Mouse (Mus musculus) fat pad, adult 2 months (tissue): ENCODE measurements at regions not wholly inside any gene's neighbourhood (a gene's known extent, or its start where the extent isn't known, plus 50 kb on each side); places are given as distances from the start of the nearest gene placed in this dataset.
A peak's percentile ranks its signal among the peaks of the same experiment; 100 is the strongest.

Experiments used
- DNase-seq: peaks from one replicate; pipeline ENCODE4 v3.0.0-alpha.2; 2011; ENCODE audit warnings: low read depth, low spot score; ENCODE audit errors: extremely low read depth

DNA sequence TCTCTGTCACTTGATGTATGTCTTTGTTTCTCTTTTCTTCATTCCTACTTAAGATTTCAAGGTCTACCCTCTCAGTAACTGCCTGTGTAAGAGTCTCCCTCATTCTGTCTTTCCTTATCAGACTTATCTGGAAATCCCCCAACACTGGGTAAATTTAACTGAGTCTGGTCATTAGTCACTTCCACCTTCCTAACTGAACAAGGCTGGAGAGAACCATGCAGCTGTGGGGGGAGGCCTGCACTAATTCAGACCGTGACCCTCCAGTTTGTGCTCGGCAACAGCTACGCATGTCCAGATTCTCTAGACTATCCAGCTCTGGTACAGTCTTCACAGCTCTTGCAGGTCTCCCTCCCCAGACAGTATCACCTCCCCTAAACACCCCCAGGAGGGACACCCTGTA lies 103.3 kb downstream of the Prox1 start:
- no peak for DNase-seq

- DNase-seq, result no peak
Observed at GRCm38 (mm10) chr1:190066426-190066825, 104.1 kb downstream of the Prox1 start.

DNA sequence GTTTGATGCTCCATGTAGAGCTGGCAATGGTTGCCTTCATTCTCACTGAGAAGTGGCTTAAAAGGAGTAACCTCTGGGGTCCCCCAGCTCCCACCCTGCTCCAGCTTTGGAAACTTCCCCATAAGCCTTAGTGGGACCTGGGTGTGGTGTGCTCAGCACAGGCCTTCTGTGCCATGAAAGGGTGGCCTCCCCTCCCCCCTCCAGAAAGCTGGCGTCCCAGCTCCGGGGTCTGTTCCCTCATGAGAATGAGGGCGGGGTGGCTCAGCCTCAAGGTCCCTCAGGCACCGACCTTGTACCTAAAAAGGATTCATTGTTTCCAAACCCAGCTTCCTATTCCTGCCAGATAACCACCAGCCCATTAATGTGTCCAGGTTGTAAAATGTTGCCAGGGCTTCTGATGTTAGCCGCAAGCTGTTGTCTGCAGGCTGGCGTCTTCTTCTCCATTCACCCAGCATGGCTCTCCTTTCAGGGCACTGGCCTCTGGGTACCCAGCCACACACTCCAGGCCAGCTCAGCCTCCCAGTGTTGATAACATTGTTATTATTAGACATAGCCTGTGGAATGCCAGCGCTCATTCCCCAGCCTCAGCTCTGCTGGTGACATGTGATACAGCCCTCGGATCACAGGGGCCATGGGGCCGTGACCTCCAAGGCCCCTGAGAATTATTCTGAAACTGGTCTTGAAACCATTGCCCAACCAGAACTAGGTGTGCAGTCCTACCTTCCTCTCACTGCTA lies 108.8 kb downstream of the Prox1 start:
- DNase-seq, result no peak

DNA sequence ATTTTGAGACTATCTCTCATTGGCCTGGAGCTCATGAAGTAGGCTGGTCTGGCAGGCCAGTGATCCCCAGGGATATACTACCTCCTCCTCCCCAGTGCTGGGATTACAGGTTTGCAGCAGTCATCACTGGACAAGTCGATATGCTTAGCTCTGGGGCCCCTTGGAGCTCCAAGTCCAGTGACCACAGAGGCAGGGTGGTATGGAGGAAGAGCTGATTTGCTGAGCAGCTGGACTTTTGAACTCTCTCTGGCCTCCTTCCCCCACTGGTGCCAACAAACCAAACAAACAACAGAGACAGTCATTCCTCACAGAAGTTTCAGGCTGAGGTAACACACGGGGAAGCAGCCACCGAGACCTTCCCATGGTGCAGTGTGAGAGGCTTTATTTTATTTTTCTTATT lies 111.5 kb downstream of the Prox1 start:
- DNase-seq, result no peak

DNA sequence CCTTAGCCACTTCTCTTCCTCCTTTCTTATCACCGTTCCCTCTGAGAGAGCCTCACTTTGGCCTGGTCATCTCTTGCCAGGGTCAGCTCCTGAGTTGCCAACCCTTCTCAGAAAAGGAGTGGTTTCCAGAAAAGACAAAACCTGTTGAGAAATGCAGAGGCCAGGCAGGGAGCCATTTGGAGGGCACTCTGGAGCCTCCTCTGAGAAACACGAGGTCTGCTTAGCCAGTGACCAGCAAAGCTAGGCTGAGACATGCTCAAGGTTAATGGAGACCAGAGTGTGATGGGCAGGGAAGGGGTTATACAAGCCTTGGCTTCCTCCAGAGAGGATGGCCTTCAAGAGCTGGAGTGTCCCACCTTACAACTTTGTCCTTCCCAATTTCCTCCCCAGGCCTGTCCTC lies 113.6 kb downstream of the Prox1 start:
- no peak for DNase-seq

DNA sequence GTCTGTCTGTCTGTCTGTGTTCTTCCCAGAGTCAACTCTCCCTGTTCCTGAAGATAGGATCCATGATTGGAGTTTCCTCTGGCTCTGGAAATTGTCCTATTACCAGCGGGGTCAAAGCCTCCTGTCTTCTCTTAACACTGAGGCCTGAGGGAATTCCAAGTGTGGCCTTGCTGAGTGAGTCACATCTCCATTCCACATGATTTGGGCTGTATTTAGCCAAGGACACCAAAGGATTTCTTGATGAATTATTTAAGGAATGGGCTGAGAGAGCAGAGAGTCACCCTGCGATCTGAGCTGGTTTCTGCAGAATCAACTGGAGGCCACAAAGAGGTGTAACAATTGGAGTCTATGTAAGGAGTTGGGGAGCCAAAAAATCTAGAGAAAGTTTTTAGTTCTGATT lies 118.6 kb downstream of the Prox1 start:
- no peak for DNase-seq

DNA sequence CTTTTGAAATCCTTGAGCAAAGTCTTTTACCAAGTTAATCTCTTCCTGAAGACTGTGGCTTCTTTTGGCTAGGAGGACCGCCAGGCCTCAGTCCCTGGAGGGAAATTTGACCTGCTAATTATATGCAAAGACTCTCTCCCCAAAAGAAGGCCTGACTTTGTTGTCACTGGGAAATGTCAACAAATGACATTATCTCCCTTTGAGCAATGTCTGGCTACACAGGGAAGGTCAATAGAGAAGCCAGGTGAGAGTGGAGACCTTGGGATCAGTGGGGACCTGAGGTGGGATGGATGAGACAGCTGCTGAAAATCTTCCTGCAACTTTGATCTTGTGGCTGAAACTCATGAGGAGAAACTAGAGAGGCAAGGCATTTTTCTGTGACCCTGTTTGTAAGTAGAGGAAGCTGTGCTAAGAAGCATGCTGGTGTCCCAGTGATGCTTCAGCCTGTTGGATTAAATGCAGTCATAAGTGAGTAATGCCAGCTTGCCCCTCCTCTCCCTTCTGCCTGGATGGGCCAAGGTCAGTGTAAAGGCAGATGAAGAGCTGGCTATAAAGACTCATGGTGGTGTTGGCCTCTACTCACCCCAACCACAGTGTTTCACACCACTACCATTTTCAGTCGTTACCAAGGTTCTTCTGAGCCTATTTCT lies 121.9 kb downstream of the Prox1 start:
- DNase-seq, result no peak

GRCm38 (mm10) chr1:190047201-190047600 lies 123.3 kb downstream of the Prox1 start:
- peak; percentile 21 for DNase-seq

DNA sequence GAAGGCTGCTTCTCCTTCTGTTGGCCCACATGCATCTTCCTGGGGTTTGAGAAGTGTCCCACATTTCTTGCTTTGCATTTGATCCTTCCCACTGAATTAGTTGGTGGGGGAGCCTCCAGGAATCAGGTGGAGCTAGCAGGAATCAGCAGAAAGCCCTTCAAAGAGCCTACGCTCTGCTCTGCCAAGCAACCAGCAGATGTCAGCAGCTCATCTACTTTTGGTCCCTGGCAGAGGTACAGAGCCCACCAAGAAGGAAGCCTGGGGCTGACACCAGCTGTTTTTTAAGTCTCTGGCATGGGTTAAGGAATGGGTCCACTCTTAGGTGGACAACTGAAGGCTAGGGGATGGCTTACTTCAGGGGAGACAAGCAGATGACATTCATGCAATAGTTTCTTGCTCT lies 123.6 kb upstream of the Smyd2 start:
- no peak for DNase-seq

GRCm38 (mm10) chr1:190044036-190044435 lies 121.9 kb upstream of the Smyd2 start:
- no peak for DNase-seq

DNA sequence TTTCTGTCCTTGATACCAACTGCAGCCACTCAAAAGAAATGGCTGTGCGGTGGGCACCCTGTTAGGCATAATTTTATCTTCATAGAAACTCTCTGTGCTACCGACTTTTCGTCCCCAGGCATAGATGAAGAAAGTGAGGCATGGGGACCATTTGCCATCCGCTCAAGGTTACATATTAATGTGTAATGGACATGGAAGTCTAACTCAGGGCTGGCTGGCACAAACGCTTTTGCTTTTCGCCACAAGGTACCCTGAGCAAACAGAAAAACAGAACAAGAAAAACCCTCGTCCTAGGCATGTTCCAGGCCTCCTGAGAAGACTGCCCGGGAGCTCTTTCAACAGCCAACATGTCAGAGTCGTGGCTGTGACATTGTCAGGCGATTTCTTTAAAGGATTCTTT lies 121.0 kb upstream of the Smyd2 start:
- no peak for DNase-seq

DNA sequence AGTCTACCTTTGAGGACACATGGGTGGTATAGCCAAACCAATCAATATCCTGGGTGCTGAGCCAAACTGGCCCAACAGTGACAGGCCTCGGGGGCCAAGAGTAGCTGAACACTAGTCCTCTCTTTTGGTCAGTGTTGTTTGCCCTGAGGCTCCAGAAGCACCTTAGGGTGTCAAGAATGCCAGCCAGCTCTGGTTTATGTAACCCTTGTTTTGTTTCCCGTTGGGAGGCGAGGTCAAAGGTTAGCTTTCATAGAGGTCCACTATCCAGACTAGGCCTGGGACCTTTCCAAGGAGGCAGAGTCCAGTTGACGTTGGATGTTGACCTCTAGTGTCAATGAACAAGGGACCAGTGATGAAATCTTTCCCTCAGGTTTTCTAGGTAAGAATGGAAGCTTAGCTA lies 120.0 kb upstream of the Smyd2 start:
- DNase-seq, result no peak

- DNase-seq, result no peak
Observed at GRCm38 (mm10) chr1:190041096-190041706, 119.0 kb upstream of the Smyd2 start.

DNA sequence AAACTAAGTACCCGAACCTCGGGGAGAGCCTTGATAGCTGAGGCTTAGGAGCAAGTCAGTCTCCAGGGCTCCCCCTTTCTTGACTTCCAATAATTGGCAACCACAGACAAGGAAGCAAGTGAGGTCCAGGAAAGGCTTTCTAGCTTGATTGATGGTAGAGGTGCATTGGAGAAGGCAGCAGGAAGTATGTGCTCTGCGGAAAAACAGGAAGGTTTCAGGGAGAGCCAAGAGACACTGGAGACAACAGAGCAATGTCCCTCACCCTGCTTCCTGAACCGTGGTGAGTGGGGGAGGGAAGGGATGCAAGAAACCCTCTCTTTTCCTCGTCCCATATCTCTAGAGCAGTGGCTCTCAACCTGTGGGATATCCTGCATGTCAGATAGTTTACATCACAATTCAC lies 115.9 kb upstream of the Smyd2 start:
- no peak for DNase-seq

DNA sequence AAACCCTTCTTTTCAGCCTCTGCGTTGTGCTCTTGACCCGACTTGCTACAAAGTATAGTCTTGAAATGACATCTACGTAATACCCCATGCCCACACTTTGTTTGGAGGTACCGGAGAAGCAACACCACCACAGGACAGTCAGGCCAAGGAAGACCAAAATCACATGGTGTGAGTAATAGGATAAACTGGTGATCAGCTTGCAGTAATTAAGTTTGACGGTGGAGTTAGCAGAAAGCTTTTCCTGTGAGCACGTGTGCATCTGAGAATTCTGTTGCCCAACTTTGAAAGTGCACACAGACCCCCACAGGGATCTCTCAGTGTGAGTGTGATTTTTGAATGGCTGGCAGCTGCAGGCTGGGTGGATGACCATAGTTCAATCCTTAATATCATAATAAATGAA lies 114.6 kb upstream of the Smyd2 start:
- DNase-seq, result no peak

GRCm38 (mm10) chr1:190035935-190036334 lies 113.8 kb upstream of the Smyd2 start:
- no peak for DNase-seq

- no peak for DNase-seq
Observed at GRCm38 (mm10) chr1:190034091-190034490, 111.9 kb upstream of the Smyd2 start.

DNA sequence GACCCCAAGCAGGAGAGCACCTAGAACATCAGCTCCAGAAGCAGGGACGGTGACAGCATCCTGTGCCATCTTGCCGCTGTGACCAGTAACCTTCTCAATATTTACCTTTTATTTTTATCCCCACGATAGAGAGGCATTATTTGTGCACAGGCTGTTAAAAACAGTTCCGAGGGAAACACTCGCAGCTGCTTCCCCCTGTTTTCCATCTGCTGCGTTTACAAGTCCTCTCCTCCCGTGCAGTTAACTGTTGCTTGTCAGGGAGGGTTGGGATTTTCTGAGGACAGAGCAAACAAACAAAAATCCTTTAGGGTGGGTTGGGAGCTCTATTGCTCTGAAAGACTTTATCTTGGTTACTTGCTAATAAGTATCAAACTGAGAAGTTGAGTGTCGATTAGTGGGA lies 105.4 kb upstream of the Smyd2 start:
- no peak for DNase-seq

DNA sequence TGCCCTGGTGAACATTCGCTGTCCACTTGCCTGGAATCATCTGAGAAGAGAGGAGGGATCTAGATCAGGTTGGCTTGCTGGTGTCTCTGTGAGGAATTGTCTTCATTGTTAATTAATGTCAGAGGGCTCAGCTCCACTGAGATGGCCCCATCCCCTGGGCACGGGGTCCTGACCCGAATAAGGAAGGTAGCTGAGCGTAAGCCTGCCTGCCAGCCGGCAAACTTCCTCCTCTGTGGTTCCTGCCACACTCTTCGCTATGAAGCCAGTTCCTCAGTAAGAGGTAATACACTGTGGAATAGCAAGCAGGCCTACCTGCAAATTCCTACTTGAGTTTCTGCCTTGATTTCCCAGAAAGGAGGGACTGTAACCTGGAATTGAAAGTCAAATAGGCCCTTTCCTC lies 87.3 kb upstream of the Smyd2 start:
- DNase-seq, result no peak

GRCm38 (mm10) chr1:190007271-190007670 lies 85.1 kb upstream of the Smyd2 start:
- no peak for DNase-seq

GRCm38 (mm10) chr1:190001084-190001483 lies 78.9 kb upstream of the Smyd2 start:
- no peak for DNase-seq

GRCm38 (mm10) chr1:189993706-189994105 lies 71.5 kb upstream of the Smyd2 start:
- DNase-seq, result no peak
